Mouse (Mus musculus) 3T3-L1 (cell line): ENCODE measurements around the gene Samd1.
A peak's percentile ranks its signal among the peaks of the same experiment; 100 is the strongest.

Source experiments
- DNase-seq: peaks from one replicate; pipeline ENCODE4 v3.0.0-alpha.2; 2015; ENCODE audit warnings: low read depth, low spot score

Gene Samd1

DNA sequence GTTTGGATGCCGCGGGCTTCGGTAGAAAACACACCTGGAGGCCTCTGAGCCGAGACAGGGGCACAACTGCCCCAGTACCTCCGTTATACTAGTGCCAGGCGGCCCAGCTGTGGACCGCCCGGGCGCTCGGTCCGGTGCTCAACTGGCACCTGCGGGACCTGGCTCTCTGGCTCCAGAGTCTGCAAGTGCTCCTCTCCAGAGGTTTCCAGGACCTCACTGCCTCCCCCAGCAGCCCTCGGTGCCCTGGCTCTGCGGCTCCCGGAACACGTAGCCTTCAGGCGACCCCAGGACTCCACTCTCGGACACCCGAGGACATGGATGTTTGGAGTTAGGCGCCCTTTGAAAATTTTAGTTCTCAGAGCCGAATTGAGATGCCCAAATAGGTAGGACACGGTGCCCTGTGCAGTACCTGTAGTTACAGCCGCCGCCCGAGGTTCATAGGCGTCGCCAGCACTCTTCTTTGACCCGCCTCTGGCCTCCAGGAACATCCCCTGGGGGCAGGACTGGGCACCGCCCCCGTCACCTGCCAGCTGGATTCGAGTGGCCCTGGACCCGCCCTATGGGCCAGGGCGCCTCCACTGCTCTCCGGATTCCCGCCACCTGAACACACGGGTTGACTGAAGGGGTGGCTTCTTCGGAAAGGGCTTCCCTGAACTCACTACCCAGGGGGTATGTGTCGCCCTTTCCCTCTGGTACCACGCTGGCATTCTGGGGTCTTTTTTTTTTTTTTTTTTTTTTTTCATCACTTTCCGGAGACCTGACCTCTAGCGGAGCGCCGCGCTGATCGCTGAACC lies 14.4 kb downstream of the Samd1 start, which contains the start of gene 2210011C24Rik:
Gene 2210011C24Rik, minus strand, starts transcription at position 467 of the 794 bp plus-strand sequence.
- DNase-seq, result no peak

DNA sequence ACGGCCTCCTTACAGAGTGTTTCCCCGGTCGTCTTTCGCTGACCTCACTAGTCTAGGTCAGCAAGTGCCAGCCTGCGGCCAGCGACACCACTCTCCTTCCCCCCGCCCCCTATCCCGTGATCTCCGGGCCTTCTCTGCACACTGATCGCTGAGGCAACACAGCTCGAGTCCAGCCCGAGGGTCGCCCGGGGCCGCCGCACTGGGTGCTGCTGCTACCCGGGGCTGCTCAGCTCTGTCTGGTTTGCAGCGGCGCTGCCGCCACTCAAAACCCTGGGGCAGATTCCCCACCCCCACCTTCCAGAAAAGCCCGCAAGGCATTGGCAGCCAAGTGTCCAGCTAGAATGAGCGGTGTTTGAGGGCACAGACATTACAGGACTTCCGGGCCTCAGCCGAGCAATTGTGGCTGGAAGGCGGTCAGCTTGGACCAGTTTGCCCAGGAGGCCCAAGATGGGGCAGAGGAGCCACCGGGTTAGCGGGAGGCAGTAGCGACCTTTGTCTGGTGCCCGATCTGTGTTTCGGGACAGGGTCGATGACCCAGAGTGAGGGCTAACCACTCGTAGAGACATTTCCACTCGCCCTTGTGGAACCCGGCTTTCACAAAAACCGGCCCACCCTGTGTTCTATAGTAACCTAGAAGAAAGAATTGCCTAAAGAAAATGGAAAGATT lies 15.2 kb downstream of the Samd1 start:
- DNase-seq, result no peak

DNA sequence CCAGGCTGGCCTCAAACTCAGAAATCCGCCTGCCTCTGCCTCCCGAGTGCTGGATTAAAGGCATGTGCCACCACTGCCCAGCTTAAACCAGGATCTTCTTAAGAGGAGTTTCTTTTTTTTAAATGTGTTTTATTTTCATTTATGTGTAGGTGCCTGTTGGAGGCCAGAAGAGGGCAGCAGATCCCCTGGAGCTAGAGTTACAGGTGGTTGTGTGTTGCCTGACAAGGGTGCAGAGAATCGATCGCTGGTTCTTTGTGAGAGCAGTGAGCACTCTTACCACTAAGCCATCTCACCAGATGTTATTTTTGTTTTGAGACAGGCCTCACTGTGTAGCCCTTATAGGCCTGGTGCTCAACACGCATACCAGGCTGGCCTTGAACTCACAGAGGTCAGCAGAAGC lies 18.4 kb downstream of the Samd1 start:
- no peak for DNase-seq

DNA sequence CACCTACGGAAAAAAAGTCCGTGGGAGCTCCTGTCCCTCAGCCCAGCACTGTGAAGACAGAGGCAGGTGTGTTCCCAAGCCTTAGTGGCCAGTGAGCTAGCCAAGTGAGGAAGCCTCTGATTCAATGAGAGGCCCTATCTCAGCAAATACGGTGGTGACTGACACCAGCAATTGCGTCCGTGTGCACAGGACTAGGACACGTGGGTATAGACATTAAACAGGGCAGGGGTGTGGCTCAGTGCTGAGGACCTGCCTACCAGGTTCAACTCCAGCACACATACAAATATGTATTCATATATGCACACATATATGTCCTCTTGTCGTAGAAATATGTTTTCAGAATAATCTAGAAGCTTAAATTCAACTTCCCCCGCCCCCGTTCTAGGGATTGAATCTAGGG lies 22.3 kb downstream of the Samd1 start:
- no peak for DNase-seq

DNA sequence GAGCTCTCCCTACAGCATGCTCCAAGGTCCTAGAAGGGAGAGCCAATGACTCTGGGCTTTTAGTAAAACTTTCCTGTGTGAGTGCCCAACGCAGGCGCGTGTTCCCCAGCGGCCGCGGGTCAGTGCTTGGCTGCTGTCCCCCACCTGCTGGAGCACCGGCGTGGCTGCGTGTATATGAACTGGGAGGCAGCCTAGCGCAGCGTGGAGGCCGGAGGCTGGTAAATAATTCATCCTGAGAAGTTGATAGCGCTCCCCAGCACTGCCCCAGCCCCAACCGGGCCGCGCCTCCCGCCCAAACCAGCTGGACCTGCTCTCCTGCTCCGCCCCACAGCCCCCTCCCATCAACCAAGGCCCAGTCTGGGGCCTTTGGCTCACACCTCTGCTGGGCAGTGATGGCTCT lies 23.6 kb downstream of the Samd1 start, which contains the start of gene Palm3:
Gene Palm3, plus strand, starts transcription at position 376 of the 400 bp plus-strand sequence.
- DNase-seq, result no peak

DNA sequence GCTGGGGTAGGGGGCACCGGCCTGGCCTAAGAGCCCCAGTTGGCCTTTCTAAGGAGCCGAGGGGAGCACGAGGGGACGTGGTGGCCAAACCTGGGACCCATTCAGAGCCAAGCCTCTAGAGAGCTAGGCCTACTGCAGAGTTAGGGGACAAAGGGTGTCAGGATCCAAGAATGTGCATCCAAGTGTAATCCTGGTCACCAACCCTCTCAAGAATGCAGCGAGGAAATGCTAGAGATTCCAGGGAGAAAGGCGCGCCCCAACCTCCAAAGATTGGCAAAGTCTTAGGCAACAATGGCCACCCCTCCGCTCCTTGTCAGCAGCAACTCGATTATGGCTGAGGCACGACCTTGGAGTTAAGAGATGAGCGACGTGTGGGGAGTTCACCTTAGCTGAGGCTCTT lies 24.1 kb downstream of the Samd1 start:
- DNase-seq, result peak; percentile 49

DNA sequence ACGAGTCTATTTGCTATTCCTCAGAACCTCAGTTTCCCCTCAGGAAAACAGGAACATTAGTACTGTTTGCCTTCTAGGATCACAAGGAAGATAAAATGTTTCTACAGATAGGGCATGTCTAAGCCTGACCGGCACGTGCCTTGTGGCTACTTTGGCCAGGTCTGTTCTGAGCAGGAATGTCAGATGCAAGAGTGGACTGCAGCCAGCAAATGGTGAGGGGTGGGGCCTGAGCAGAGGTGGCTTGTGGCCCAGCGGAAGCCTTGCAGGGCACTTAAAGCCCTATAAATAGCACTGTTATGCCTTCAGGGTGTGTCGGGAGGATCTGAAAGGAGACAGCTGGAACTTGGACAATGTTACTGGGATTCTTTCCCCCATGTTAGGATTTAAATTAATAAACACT lies 25.6 kb downstream of the Samd1 start:
- DNase-seq, result peak; percentile 92

DNA sequence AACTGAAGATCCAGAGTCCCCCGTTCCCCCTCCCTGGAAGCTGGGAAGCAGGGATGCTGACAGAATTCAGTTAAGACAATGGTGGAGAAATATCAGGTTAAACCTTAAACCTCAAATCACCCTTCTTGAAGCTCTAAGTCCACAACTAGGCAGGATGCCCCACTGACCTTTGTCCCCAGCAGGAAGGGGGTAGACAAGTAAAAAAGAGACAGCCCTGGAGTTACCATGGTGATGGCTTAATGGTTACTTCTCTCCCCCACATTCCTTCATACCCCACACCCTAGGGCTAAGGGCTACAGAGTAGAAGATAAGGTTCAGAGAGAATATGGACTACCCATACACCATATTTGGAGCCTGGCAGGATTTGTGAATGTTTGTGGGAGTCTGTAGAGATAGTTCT lies 26.2 kb downstream of the Samd1 start:
- DNase-seq, result no peak

DNA sequence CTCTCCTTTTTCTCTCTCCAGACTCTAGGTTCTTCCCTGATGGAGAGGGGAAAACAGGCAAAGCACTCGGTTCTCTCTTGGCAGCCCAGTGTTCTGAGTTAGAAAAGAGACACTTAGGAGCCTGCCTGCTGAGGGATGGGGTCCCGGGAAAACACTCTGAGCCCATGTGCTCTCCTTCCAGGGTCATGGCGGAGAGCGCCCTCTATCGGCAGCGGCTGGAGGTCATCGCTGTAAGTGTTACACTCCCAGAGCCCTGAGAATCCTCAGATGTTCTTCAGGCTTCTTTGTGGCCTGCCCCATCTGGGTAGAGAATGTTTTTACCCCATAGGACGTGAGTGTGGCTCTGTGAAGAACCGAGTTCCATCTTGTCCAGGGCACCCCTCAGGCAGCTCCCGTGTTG lies 26.7 kb downstream of the Samd1 start:
- DNase-seq, result no peak

DNA sequence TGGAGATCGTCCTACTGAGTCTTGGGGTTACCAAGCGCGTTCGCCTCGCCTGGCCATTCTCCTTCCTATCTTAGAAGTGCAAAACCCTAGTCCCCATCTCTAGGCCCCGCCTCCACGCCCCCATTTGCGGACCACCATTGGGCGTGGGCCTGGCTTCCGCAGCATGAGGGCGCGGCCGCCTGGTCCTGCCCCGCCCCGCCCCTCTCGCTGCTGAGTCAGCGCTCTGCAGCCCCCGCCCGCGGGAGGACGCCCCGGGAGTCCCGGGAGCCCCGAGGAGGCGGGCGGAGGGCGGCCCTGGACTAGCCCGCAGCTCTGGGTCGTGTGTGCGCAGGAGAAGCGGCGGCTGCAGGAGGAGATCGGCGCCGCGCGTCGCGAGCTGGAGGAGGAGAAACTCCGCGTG lies 28.4 kb downstream of the Samd1 start:
- DNase-seq, result no peak

DNA sequence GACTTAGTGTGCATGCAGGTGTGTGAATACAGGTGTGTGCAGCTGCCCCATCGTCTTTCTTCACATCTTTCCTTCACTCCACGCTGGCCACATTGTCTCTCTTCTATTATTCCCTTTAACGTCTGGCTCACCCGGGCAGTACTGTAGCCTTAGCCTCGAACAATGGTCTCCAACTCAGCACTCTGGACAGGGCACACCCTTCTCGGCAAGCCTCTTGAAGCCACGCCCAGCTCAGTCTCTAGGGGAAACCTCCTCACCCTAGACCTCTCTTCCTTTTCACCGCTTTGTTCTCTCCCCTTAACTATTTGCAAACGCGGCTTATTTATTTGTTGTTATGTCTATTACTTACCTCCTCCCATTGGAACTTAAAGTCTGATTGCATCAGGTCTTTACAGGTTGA lies 30.0 kb downstream of the Samd1 start:
- peak; percentile 66 for DNase-seq

DNA sequence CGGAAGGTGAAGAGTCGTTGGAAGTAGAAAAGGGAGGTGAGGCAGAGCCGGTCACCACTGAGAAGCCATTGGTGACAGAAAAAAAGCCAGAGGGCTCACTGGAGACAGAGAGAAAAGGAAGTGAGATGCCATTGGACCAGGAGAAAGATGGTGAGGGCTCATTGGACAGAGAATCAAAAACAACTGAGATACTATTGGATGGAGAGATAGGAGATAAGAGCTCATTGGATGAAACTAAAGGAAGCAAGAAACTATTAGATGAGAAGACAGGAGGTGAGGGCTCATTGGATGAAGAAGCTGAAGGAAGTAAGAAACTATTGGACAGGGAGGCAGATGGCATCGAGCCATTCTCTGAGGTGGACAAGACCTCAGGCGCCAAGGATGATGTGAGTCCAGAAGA lies 31.8 kb downstream of the Samd1 start:
- no peak for DNase-seq

DNA sequence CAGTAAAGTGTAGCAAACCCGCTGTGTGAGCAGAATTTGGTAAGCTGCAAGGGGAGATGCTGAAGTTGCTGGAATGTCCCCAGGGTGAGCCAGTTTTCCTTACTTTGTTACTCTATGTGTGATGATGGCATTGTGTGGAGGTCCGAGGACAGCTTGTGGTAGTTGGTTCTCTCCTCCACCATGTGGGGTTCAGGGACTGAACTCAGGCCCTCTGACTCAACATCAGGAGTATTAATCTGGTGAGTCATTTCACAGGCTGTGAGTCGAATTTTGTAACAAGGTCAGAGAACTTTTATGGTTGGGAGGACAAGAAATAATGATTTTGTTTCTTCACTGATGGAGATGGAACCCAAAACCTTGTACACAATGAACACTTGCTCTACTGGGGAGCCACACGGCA lies 35.3 kb downstream of the Samd1 start:
- DNase-seq, result peak; percentile 88

DNA sequence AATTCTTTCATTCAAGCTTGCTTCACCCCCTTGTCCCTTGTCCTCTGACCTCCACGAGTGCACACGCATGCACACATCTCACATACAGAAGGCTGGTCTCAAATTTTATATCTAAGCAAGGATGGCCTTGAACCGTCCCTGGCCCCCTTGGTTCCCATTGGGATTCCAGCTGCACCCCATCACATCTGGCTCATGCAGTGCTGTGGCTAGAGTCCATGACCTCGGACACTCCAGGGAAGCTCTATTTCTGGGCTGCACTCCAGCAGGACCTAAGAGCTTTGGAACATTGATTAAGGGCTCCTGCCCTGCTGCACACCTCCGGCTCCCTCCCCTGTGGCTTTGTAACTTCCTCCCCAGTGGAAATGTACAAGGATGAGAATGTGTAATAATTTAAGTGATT lies 40.5 kb downstream of the Samd1 start:
- DNase-seq, result peak; percentile 56

DNA sequence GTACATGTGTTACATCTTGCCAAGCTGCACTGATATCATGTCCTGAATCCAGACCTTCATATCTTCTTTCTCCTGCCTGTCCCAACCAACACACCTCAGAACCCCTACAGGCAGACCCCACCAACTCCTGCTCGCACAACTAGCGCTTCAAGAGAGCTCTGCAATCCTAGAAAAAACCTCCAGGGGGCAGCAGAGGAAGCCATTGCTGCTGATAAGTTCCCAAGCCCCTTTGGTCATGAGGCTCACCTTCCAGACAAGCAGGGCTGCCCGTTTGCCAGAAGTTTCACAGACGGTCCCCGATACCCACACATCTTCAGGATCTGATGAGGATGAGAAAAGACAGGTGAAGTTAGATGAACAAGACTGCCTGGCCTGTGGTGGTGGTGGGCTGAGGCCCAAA lies 41.6 kb downstream of the Samd1 start:
- DNase-seq, result peak; percentile 84

DNA sequence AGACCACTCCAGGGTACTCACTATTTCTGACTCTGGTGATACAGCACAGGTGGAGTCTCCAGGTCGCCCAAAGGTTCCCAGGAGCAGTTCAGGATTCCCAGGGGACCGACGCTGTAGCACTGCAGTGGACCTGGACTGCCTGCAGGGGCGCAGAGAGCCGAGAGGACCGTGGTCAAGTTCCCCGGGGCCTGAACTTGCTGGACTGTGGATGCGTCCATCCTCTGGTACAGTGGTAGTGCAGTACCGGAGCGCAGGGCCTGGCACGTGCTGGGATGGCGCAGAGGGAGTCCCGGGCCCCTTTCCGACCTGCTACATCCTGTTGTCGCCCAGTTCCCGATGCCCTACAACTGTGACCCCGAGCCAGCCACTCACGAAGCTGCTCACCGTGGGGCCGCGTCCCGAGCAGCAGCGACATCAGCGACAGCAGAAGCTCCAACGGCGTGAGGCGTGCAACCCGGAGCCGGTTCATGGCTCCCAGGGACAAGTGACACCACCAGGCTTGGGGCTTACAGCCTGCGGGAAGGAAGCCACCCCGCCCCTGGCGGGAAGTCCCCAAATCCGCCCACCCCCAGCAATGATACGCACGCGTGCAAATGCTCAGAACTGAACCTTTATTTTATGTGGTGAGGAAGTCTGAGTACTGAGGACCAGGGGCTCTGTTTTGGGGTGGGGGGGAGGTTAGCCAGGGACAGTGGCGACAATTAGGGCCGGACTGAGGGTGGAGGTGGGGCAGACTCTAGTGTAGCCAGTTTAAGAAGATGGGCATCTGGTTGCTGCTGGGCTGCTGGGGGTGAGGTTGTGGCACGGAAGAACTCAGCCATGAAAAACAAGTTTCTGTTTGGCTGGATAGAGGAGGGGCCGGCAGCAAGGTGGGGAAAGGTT lies 44.8 kb downstream of the Samd1 start, which contains the start of gene Il27ra:
Gene Il27ra, minus strand, starts transcription at position 524 of the 882 bp plus-strand sequence.
- no peak for DNase-seq

DNA sequence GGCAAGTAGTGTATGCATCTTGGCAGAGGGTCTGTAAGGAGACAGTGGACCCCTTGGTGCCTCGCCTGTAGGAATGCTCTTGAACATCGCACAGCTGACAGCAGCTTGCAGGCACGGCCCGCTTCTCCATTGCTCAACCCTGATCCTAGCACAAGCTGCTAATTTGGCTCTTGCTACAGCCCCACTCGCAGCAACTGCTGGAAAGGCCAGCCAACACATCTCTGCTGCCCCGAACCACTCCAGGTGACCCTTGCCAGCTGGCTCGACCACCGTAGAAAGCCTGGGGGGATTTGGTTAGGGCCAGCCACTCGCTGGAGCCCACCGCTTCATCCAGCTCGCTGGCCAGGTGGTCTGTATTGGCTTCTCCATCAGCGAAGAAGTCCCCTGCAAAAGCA lies 45.5 kb downstream of the Samd1 start:
- no peak for DNase-seq

DNA sequence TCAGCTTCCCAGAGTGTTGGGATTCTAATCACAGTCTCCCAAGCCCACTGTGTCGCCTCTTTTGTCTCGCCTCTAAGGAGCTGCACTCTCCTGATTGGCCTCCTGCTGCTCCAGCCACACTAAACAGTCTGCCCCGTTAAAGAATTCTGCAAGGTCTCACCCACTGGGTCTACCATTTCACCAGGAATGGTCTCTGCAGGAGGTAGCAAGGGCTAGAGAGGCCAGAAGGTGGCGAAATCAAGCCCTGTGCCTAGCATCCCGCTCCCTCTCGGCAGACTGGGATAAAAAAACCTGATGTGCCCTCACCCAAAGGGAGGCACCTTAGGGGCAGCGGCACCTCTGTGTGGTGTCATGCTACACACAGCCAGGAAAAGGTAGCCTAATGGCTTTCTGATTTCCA lies 46.6 kb downstream of the Samd1 start:
- DNase-seq, result no peak

DNA sequence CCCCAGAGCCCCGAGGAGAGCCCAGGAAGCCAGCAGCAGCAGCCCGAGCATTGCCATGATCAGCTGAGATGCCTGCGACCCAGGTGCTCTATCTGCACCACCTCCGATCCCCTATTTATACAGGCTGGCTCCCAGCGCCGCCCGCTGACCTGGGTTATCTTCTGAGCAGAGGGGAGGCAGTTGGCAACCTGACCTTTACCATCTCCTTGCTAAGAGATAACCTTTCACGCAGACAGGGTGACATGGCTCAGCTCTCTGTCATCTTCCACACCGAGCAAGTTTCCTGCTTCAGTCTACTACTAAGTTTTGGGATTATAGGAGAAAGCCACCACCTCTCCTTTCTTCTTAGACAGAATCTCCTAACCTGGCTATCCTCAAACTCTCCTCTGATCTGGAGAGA lies 47.4 kb downstream of the Samd1 start, which contains the start of gene Rln3:
Gene Rln3, minus strand, starts transcription at position 101 of the 400 bp plus-strand sequence.
- no peak for DNase-seq

DNA sequence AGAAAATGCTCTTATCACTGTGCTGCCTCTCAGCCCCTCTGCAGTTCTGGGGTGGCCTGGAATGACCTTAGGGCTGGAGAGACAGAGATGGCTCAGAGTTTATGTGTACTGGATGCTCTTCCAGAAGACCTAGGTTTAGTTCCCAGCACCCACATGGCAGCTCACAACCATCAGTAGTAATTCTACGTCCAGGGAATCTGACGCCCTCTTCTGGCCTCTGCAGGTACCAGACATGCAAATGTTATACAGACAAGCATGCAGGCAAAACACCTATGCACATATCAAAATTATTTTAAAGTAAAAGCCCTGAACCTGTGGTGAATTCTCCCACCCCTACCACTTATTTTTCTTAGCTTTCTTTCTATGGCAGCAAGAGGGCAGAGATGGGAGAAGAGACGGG lies 49.0 kb downstream of the Samd1 start:
- DNase-seq, result no peak

DNA sequence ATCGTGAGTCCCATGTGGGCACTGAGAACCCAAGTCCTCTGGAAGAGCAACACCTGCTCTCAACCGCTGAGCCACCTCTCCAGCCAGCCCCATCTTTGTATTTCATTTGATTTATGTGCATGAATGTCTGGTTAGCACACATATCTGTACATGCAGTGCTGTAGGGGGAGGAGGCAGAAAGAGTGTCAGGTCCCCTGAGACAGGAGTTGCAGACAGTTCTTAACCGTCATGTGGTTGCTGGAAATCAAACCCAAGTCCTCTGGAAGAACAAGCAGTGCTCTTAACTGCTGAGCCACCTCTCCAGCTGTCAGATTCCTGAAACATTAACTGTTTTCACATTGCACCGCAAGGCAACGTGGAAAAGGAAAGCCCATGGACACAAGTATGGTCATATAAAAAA lies 50.7 kb downstream of the Samd1 start:
- DNase-seq, result no peak
